In the genomic region with DNA sequence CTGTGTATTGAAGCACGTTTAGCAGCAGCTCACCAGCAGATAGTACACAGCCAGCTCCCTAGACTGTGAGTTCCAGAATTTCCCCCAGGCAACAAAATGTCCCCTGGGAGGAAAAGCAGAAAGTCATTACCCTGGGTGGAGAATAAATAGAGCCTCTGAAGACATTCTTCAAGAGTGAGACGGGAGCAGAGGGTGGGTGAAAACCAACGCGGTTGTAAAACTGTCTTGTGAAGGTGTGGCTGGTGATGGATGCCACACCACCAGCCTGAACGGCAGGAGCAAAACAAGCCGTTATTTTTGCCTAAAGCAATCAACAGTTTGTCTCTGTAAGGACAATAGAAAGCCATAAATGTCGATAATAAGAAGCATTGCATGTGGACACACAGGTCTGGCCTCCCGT, we compare ENCODE assay signal across 4 mouse cellular contexts.
"Had no signal": no experiment of that assay in that cellular context is flagged by ENCODE, and none has a peak within 500 bp of the region (broad histone marks: within the 10 kb centered on the region; RNA-seq: fewer than 3 reads in every experiment).

No protein-coding gene starts in this region.

- DNase-seq: kidney, adult 2 months; kidney, postnatal 14 days; liver; lung, adult 18-20 months had no signal
